Mouse (Mus musculus): ENCODE data around the gene Rab6a. TPM values are rescaled to one million over a fixed set of nuclear protein-coding genes. Genes with fewer than 3 reads are reported as not detected.
"Not testable (repeated sequence)": the region's sequence is repeated elsewhere in the genome, so short reads cannot be mapped to it uniquely, and the experiment has no call there.

Gene Rab6a
- total RNA-seq (2014; rRNA removed; ENCODE audit: low replicate concordance) = 66.0 and 87.6 TPM in 2 replicates
- polyA plus RNA-seq (2015; fragmentation: Nextera tagmentation; extraction: Ambion mirVana) = 73.8 and 78.1 TPM in 2 replicates

DNA sequence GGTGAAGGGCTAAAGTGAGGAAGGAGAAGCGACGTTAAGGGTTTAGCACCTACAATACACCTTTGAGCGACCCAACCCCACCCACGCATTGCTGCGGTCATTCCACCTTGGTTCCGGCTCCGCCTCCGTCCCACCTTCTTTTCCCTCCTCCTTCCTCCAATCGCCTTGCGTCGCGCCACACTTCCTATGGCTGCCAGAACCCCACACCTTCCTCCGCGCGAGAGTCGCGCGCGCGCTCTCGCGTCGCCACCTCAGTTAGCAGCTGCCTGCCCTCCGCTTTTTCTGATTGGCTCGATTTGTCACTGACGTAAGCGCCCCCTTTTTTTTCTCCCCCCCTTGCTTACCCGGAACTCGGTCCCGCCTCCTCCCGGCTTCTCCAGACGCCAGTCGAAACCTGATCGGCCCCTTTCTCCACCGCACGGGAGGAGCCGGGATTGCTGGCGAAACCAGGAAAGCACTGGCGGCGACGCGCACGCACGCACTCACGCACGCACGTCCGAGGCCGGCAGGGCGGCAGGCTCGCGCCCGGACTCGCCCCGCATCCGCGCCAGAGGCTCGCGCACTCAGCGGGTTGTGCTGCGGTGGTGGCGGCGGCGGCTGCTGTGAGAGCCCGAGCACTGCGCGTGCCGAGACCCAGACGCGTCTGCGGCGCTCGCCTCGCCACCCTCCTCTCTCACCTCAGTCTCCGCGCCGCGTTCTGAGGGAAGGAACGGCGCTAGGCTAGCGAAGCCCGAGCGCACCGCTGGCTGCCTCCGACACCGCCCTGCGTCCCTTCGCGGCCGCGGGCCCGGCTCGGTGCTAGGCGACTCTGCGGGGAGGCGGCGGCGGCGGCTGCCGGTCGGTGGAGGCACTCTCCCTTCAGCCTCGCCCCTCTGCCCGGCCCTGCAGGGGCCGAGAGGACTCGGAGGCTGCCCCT is at the start of gene Rab6a:
Rab6a (plus strand) TSS at position 197 of the 916 bp plus-strand sequence.
- TF ChIP-seq EP300 (IDR thresholded peaks at IDR 0.05; ENCODE audit: low read depth) (peak; percentile 22; the same call in 1 of the 2 replicates), CTCF (IDR thresholded peaks at IDR 0.05; ENCODE audit: low read depth) (peak; percentile 21; the same call in 1 of the 2 replicates)
- peak within 1 kb of the TSS; percentile 91 for H3K4me2 ChIP-seq (ENCODE audit: low read depth, low read length)
- DNase-seq (ENCODE audit: low spot score) = peak; percentile 99
- H3K27ac ChIP-seq (ENCODE audit: low read depth) = peak within 1 kb of the TSS; percentile 96
- H3K9me3 ChIP-seq (replicated peaks; ENCODE audit: control insufficient read depth, low read length) = no peaks in the 10 kb centered on the region
- ATAC-seq (ENCODE audit: insufficient read depth, low read depth) = peak; percentile 95
- no peaks in the 10 kb centered on the region for H3K36me3 ChIP-seq (replicated peaks; ENCODE audit: control insufficient read depth, insufficient read depth, low read length)
- H3K4me3 ChIP-seq (ENCODE audit: low read depth, low read length) = peak within 1 kb of the TSS; percentile 89
- H3K4me1 ChIP-seq (ENCODE audit: control insufficient read depth, insufficient read depth) = peaks cover 10% of the 10 kb centered on the region
- WGBS = under 1% methylated on average over 71 of the region's 105 CpGs
- no peaks in the 10 kb centered on the region for H3K27me3 ChIP-seq (ENCODE audit: control insufficient read depth, insufficient read depth, low read length)
- H3K9ac ChIP-seq (replicated peaks; ENCODE audit: low read depth, low read length) = peak within 1 kb of the TSS; percentile 96

DNA sequence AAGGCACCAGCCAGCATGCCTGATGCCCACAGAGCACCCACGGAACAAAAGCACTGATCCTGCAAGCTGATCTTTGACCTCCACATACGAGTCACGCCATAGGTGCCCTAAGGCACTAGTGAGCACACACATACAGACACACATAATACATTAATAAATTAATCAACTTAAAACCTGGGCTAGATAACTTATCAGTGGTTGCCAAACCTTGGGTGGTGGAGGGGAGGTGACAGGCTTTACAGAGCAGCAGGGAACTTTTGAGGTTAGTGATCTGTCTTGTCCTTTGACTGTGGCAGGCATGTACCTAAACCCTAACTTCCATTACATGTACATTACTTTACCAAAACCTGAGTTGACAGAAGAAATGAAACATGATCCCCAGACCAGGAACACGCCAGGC is 47.9 kb upstream of the Rab6a start:
- DNase-seq (ENCODE audit: low spot score) (no peak), ATAC-seq (ENCODE audit: insufficient read depth, low read depth) (no peak)
- Histone ChIP-seq H3K4me1 (ENCODE audit: control insufficient read depth, insufficient read depth) (peaks cover 12% of the 10 kb centered on the region; the same call in 1 of the 2 replicates), H3K4me2 (ENCODE audit: low read depth, low read length) (no peak overlapping the region), H3K27me3 (ENCODE audit: control insufficient read depth, insufficient read depth, low read length) (no peaks in the 10 kb centered on the region), H3K4me3 (ENCODE audit: low read depth, low read length) (no peak overlapping the region), H3K9ac (replicated peaks; ENCODE audit: low read depth, low read length) (no peak overlapping the region), H3K36me3 (replicated peaks; ENCODE audit: control insufficient read depth, insufficient read depth, low read length) (peaks cover 17% of the 10 kb centered on the region), H3K27ac (ENCODE audit: low read depth) (no peak overlapping the region), H3K9me3 (replicated peaks; ENCODE audit: control insufficient read depth, low read length) (no peaks in the 10 kb centered on the region)
- 86% methylated on average over 4 of the region's 4 CpGs for WGBS
- TF ChIP-seq CTCF (IDR thresholded peaks at IDR 0.05; ENCODE audit: low read depth) (no peak), EP300 (IDR thresholded peaks at IDR 0.05; ENCODE audit: low read depth) (no peak)

DNA sequence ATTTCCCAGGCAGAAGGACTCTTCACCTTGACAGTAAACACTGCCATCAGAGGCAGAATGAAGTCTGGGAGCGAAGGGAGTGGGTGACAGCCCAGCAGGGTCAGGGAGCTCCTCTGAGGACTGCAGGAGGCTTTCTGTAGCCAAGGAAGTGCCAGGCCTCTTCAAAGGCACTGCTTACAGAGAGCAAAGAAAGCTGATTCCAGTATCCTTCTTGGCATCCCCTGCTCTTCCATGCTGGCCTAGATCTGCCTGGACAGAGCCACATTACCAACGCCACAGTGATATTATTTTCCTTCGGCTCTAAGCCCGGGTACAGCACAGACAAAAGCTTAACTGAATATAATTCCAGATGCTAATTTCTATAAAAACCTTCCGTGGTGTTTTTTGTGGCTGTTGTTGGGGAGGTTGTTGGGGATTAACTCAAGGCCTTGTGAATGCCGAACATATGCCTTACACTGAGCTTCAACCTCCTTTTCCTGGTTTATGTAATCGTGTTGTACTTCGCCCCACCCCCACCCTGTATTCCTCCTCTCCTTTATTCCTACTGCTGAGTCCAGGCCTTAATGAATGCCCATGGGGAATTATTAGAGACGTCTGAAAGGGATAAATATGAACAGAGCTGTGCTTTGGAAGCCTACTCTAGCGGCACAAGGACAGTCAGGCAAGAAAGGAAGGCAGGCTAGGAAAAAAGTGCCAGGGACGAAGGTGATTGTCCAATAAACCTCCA is 45.2 kb upstream of the Rab6a start:
- 78% methylated on average over 11 of the region's 11 CpGs for WGBS
- Histone ChIP-seq H3K27ac (ENCODE audit: low read depth) (no peak overlapping the region), H3K9me3 (replicated peaks; ENCODE audit: control insufficient read depth, low read length) (no peaks in the 10 kb centered on the region)

DNA sequence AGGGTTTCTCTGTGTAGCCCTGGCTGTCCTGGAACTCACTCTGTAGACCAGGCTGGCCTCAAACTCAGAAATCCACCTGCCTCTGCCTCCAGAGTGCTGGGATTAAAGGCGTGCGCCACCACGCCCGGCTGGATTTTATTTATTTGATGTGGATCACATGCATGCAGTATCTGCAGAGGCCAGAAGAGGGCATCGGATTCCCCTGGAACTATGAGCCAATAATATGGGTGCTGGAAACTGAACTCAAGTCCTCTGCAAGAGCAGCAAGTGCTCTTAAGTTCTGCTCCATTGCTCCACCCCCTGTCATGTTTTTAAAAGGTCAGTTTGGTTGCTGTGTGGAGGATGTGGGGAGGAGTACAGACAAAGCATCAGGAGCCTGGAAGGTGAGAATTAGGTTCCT is 40.0 kb upstream of the Rab6a start:
- 78% methylated on average over 5 of the region's 5 CpGs for WGBS
- H3K4me1 ChIP-seq (ENCODE audit: control insufficient read depth, insufficient read depth); H3K27ac ChIP-seq (ENCODE audit: low read depth); H3K9me3 ChIP-seq (replicated peaks; ENCODE audit: control insufficient read depth, low read length); H3K9ac ChIP-seq (replicated peaks; ENCODE audit: low read depth, low read length); DNase-seq (ENCODE audit: low spot score); H3K27me3 ChIP-seq (ENCODE audit: control insufficient read depth, insufficient read depth, low read length); H3K4me3 ChIP-seq (ENCODE audit: low read depth, low read length); ATAC-seq (ENCODE audit: insufficient read depth, low read depth); H3K4me2 ChIP-seq (ENCODE audit: low read depth, low read length): not testable (repeated sequence)
- peak; percentile 7; the same call in 1 of the 2 replicates for TF ChIP-seq CTCF (IDR thresholded peaks at IDR 0.05; ENCODE audit: low read depth)
- peaks cover 41% of the 10 kb centered on the region for H3K36me3 ChIP-seq (replicated peaks; ENCODE audit: control insufficient read depth, insufficient read depth, low read length)

More for the DNA sequence above, 45.2 kb upstream of the Rab6a start:
- Histone ChIP-seq H3K27me3 (ENCODE audit: control insufficient read depth, insufficient read depth, low read length) (no peaks in the 10 kb centered on the region), H3K4me3 (ENCODE audit: low read depth, low read length) (no peak overlapping the region), H3K36me3 (replicated peaks; ENCODE audit: control insufficient read depth, insufficient read depth, low read length) (peaks cover 31% of the 10 kb centered on the region), H3K4me2 (ENCODE audit: low read depth, low read length) (no peak overlapping the region), H3K9ac (replicated peaks; ENCODE audit: low read depth, low read length) (no peak overlapping the region), H3K4me1 (ENCODE audit: control insufficient read depth, insufficient read depth) (no peaks in the 10 kb centered on the region)
- ATAC-seq (ENCODE audit: insufficient read depth, low read depth) = no peak
- DNase-seq (ENCODE audit: low spot score) = no peak
- TF ChIP-seq EP300 (IDR thresholded peaks at IDR 0.05; ENCODE audit: low read depth) (no peak), CTCF (IDR thresholded peaks at IDR 0.05; ENCODE audit: low read depth) (no peak)

DNA sequence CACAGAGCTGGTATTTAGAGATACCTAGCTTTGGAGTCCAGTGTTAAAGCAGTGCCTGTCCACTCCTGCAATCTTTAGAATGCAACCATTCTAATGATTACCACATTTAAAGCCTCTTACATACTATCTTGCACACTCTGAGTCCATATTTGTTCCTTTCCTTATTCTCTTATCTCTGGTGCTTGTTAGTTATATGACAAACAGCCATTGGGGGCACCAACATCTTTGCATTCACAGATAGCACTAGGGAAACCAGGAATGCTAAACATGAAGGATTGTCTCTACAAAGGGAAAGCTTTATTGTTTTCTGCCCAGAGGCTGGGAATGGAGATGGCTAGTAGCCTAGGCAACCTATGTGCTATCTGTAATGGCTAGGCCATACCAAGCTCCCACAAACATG is 37.3 kb upstream of the Rab6a start:
- Histone ChIP-seq H3K4me2 (ENCODE audit: low read depth, low read length) (no peak overlapping the region), H3K27me3 (ENCODE audit: control insufficient read depth, insufficient read depth, low read length) (no peaks in the 10 kb centered on the region), H3K4me1 (ENCODE audit: control insufficient read depth, insufficient read depth) (no peaks in the 10 kb centered on the region), H3K9me3 (replicated peaks; ENCODE audit: control insufficient read depth, low read length) (no peaks in the 10 kb centered on the region), H3K4me3 (ENCODE audit: low read depth, low read length) (no peak overlapping the region), H3K36me3 (replicated peaks; ENCODE audit: control insufficient read depth, insufficient read depth, low read length) (peaks cover 29% of the 10 kb centered on the region), H3K9ac (replicated peaks; ENCODE audit: low read depth, low read length) (no peak overlapping the region), H3K27ac (ENCODE audit: low read depth) (no peak overlapping the region)
- TF ChIP-seq EP300 (IDR thresholded peaks at IDR 0.05; ENCODE audit: low read depth) (no peak), CTCF (IDR thresholded peaks at IDR 0.05; ENCODE audit: low read depth) (no peak)
- DNase-seq (ENCODE audit: low spot score) (no peak), ATAC-seq (ENCODE audit: insufficient read depth, low read depth) (no peak)
